Mouse (Mus musculus) small intestine, adult 10 weeks (tissue): ENCODE data around the gene Abhd15. TPM values are rescaled to one million over a fixed set of nuclear protein-coding genes. Genes with fewer than 3 reads are reported as not detected.

Experiments
- polyA plus RNA-seq: library from polyadenylated mRNA; stranded (reverse); fragments of 350-450 nt; fragmentation: Illumina TruSeq; extraction: RNeasy Lipid Tissue Mini Kit (QIAGEN cat#74804); gene quantifications from one replicate; pipeline ENCODE4 v1.2.3, GENCODE M21; 2014; ENCODE audit warnings: low replicate concordance

Abhd15 gene
- polyA plus RNA-seq: 0.93 TPM

DNA sequence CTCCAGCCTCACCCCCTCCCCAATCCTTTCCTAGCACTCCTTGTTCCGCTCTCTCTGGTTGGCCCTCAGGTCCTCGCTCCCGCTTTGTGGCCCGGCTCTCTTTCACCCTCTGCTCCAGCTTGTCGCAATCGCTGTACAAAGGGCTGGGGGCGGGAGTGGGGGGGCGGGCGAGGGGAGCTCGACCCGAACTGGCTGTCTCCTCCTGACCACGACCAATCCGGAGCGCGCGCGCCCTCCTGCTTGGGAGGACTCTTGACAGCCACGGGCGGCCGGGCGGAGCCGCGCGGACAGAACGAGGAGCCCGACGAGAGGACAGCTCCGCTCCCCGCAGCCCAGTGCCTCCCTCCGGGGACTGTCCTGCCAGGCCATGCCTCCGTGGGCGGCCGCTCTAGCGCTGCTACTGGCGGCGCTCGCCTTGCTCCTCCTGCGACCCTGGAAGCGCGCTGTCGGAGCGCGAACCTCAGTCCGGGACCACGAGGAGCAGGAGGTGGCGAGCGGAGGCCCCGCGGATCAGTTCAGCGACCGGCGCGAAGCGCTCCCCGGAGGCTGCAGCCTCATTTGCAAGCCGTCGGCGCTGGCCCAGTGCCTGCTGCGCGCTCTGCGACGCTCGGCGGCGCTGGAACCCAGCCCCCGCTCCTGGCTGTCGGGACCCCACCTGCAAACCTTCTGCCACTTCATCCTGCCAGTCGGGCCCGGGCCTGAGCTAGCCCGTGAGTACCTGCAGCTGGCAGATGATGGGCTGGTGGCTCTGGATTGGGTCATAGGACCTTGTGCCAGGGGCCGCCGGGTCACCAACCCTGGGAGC lies at the start of gene Abhd15:
Gene Abhd15, plus strand, starts transcription at position 290 of the 805 bp plus-strand sequence.

GRCm38 (mm10) chr11:77489591-77490235 lies 25.2 kb upstream of the Abhd15 start, which contains the start of gene Ankrd13b:
Gene Ankrd13b (minus strand): TSS chr11:77489678.

GRCm38 (mm10) chr11:77493512-77494343 lies 21.2 kb upstream of the Abhd15 start, which contains the start of gene Git1:
Gene Git1 (plus strand): TSS chr11:77493562.

DNA sequence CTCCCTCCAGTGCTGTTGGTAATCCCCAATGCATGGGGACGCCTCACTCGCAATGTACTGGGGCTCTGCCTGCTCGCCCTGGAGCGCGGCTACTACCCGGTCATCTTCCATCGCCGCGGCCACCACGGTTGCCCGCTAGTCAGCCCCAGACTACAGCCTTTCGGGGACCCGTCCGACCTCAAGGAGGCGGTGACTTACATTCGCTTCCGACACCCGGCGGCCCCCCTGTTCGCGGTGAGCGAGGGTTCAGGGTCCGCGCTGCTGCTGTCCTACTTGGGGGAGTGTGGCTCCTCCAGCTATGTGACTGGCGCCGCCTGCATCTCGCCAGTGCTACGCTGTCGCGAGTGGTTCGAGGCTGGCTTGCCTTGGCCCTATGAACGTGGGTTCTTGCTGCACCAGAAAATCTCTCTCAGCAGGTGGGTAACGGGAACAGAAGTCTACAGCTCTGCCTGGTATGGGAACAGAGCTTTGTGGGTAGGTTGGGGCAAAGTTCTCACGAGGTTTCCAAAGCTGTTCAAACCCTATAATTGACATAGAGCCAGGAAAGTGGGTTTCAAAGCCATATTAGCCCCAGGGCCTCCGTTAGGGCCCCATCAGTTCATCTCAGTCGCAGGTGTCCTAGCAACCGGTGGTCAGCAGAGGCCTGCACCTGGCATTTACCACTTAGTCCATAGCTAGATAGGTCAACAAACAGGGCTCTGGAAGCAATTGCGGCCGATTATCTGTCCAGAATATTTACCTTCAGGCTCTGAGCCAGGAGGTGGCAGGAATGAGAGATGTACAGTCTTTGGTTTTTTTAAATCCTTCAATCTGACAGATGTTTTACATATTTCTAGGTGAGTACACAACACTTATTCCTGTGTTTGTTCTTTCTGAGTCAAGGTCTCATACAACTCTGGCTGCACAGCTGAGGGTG lies 974 bp downstream of the Abhd15 start, which contains the start of gene Trp53i13:
Gene Trp53i13, minus strand, starts transcription at position 344 of the 916 bp plus-strand sequence.

GRCm38 (mm10) chr11:77519043-77519442 lies 4.1 kb downstream of the Abhd15 start, which contains the start of gene Gm10392:
Gene Gm10392 (minus strand): TSS chr11:77519198.

Other genes with a start within 250 kb of the Abhd15 start
- not detected for gene Coro6, start 52.7 kb upstream of the Abhd15 start, polyA plus RNA-seq
- not detected for gene Ankrd13b, start 25.4 kb upstream of the Abhd15 start, polyA plus RNA-seq
- 0.33 TPM for gene Git1, start 21.6 kb upstream of the Abhd15 start, polyA plus RNA-seq
- not detected for gene Trp53i13, start 859 bp downstream of the Abhd15 start, polyA plus RNA-seq
- gene Gm10392, start 4.1 kb downstream of the Abhd15 start, polyA plus RNA-seq: not detected
- gene Taok1, start 92.7 kb downstream of the Abhd15 start, polyA plus RNA-seq: 53.8 TPM
- gene Nufip2, start 171.0 kb downstream of the Abhd15 start, polyA plus RNA-seq: 89.4 TPM
- not detected for gene Cryba1, start 210.2 kb downstream of the Abhd15 start, polyA plus RNA-seq
- gene Myo18a, start 248.1 kb downstream of the Abhd15 start, polyA plus RNA-seq: 30.9 TPM